Mouse (Mus musculus) ES-Bruce4 (cell line): Measurements from ENCODE around the gene Gm14214.

Source experiments
- CTCF ChIP-seq: IDR thresholded peaks from one replicate; pipeline ENCODE4 v1.8.1; 2011; ENCODE audit warnings: low read depth, low read length
- POLR2A ChIP-seq: IDR thresholded peaks from one replicate; pipeline ENCODE4 v1.8.1; 2011; ENCODE audit warnings: low read length; ENCODE audit not compliant: insufficient read depth

DNA sequence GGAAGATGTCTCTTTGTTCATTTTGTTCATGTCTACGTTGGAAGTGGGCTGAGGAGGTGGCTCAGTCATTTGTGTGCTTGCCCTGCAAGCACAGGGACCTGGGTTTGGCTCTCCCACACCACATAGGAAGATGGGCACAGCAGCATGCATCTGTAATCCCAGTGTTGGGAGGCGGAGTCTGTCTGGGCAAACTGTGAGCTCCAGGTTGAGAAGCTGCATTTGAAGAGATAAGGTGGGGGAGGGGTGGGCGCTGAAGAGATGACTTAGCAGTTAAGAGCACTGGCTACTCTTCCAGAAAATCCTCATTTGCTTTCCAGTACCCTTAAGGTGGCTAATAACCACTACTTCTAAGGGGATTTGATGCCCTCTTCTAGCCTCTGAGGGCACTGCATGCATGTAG lies 16.4 kb upstream of the Gm14214 start:
- TF ChIP-seq POLR2A (no peak), CTCF (no peak)
